Mouse (Mus musculus): ENCODE measurements around the gene Nhsl2.

Nhsl2 gene

GRCm38 (mm10) chrX:102054009-102054408, 204.8 kb downstream of the Nhsl2 start:
- DNase-seq, result no peak

- DNase-seq, result no peak
Measured at GRCm38 (mm10) chrX:102059437-102059836, 210.3 kb downstream of the Nhsl2 start.

GRCm38 (mm10) chrX:102060243-102060642, 211.1 kb downstream of the Nhsl2 start:
- no peak for DNase-seq

GRCm38 (mm10) chrX:102060891-102061290, 211.7 kb downstream of the Nhsl2 start:
- DNase-seq, result no peak

GRCm38 (mm10) chrX:102064062-102064461, 214.9 kb downstream of the Nhsl2 start:
- no peak for DNase-seq

GRCm38 (mm10) chrX:102065213-102065775, 216.1 kb downstream of the Nhsl2 start:
- no peak for DNase-seq

GRCm38 (mm10) chrX:102066134-102066533, 216.9 kb downstream of the Nhsl2 start:
- peak; percentile 69 for DNase-seq

- DNase-seq, result no peak
Measured at GRCm38 (mm10) chrX:102067118-102067517, 217.9 kb downstream of the Nhsl2 start.

GRCm38 (mm10) chrX:102068811-102069540, 219.8 kb downstream of the Nhsl2 start:
- no peak for DNase-seq

- DNase-seq, result peak; percentile 77
Measured at GRCm38 (mm10) chrX:102070591-102071471, 221.6 kb downstream of the Nhsl2 start, which contains the start of gene Rtl5. Rtl5 (minus strand) TSS chrX:102071304.

GRCm38 (mm10) chrX:102071517-102071916, 222.3 kb downstream of the Nhsl2 start:
- DNase-seq, result no peak

GRCm38 (mm10) chrX:102073605-102074325, 224.6 kb downstream of the Nhsl2 start:
- DNase-seq, result no peak

GRCm38 (mm10) chrX:102074435-102074834, 225.2 kb downstream of the Nhsl2 start:
- no peak for DNase-seq

- no peak for DNase-seq
Measured at GRCm38 (mm10) chrX:102075158-102075557, 226.0 kb downstream of the Nhsl2 start.

- no peak for DNase-seq
Measured at GRCm38 (mm10) chrX:102076886-102077765, 227.9 kb downstream of the Nhsl2 start.

- DNase-seq, result no peak
Measured at GRCm38 (mm10) chrX:102081076-102081475, 231.9 kb downstream of the Nhsl2 start.

GRCm38 (mm10) chrX:102081573-102082279, 232.5 kb downstream of the Nhsl2 start:
- DNase-seq, result no peak

GRCm38 (mm10) chrX:102082340-102082739, 233.2 kb downstream of the Nhsl2 start:
- no peak for DNase-seq

- DNase-seq, result no peak
Measured at GRCm38 (mm10) chrX:102085798-102086443, 236.7 kb downstream of the Nhsl2 start.

GRCm38 (mm10) chrX:102090605-102091004, 241.4 kb downstream of the Nhsl2 start:
- DNase-seq, result no peak

All from right cerebral cortex, postnatal 14 days (tissue).